Mouse (Mus musculus): ENCODE results near the gene 1700037H04Rik. TPM values are rescaled to one million over a fixed set of nuclear protein-coding genes. Genes with fewer than 3 reads are reported as not detected.

1700037H04Rik gene
- polyA plus RNA-seq, 1 experiment from 2014 or later = 85.7 TPM

GRCm38 (mm10) chr2:131138760-131139159 is 21.1 kb downstream of the 1700037H04Rik start:
- H3K4me3 ChIP-seq (replicated peaks; ENCODE audit: low read depth, low read length) = no peak overlapping the region
- peaks cover 5% of the 10 kb centered on the region; the same call in 1 of the 2 replicates for H3K36me3 ChIP-seq (ENCODE audit: control insufficient read depth, insufficient read depth, low read length)
- no peak overlapping the region for H3K4me2 ChIP-seq (ENCODE audit: low read length)
- no peaks in the 10 kb centered on the region for H3K9me3 ChIP-seq (ENCODE audit: control insufficient read depth, low read length)
- no peak overlapping the region for H3K9ac ChIP-seq (replicated peaks; ENCODE audit: low read length)
- 0 out of 2 replicates have a peak, but pooled peaks cover 3% of the 10 kb centered on the region for H3K4me1 ChIP-seq (ENCODE audit: control insufficient read depth, insufficient read depth, low read length)
- H3K27me3 ChIP-seq (ENCODE audit: control insufficient read depth, insufficient read depth, low read length) = no peaks in the 10 kb centered on the region
- 88% methylated on average over 7 of the region's 7 CpGs for WGBS
- ATAC-seq (ENCODE audit: low FRiP score, low TSS enrichment) (no peak), DNase-seq (no peak)
- no peak overlapping the region for H3K27ac ChIP-seq (replicated peaks; ENCODE audit: low read depth, low read length)

DNA sequence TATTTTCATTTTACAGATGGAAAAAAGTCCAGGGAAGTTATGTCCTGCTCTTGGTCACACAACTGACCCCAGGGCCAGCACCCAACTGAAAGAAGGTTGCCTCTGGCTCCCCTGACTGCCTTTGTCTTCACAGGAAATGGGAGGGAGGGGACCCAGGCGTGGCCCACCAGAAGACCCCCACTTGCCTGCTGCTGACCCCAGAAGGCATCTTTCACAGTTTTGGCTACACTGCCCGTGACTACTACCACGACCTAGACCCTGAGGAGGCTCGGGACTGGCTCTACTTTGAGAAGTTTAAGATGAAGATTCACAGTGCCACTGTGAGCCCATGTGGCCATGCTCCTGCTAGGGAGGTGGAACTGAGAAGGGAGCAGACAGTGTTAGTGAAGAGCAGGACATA is 21.6 kb downstream of the 1700037H04Rik start:
- Histone ChIP-seq H3K4me1 (ENCODE audit: control insufficient read depth, insufficient read depth, low read length) (0 out of 2 replicates have a peak, but pooled peaks cover 3% of the 10 kb centered on the region), H3K9me3 (ENCODE audit: control insufficient read depth, low read length) (no peaks in the 10 kb centered on the region), H3K36me3 (ENCODE audit: control insufficient read depth, insufficient read depth, low read length) (0 out of 2 replicates have a peak, but pooled peaks cover under 1% of the 10 kb centered on the region), H3K9ac (replicated peaks; ENCODE audit: low read length) (no peak overlapping the region), H3K4me3 (replicated peaks; ENCODE audit: low read depth, low read length) (no peak overlapping the region), H3K27me3 (ENCODE audit: control insufficient read depth, insufficient read depth, low read length) (no peaks in the 10 kb centered on the region), H3K27ac (replicated peaks; ENCODE audit: low read depth, low read length) (no peak overlapping the region), H3K4me2 (ENCODE audit: low read length) (no peak overlapping the region)
- WGBS = 86% methylated on average over 4 of the region's 4 CpGs
- no peak for ATAC-seq (ENCODE audit: low FRiP score, low TSS enrichment)
- no peak for DNase-seq

GRCm38 (mm10) chr2:131135521-131136139 is 24.3 kb downstream of the 1700037H04Rik start:
- DNase-seq (no peak), ATAC-seq (ENCODE audit: low FRiP score, low TSS enrichment) (no peak)
- H3K27ac ChIP-seq (replicated peaks; ENCODE audit: low read depth, low read length) = no peak overlapping the region
- H3K27me3 ChIP-seq (ENCODE audit: control insufficient read depth, insufficient read depth, low read length) = no peaks in the 10 kb centered on the region
- H3K9me3 ChIP-seq (ENCODE audit: control insufficient read depth, low read length) = no peaks in the 10 kb centered on the region
- no peaks in the 10 kb centered on the region for H3K4me1 ChIP-seq (ENCODE audit: control insufficient read depth, insufficient read depth, low read length)
- 81% methylated on average over 11 of the region's 11 CpGs for WGBS
- H3K36me3 ChIP-seq (ENCODE audit: control insufficient read depth, insufficient read depth, low read length) = no peaks in the 10 kb centered on the region
- H3K9ac ChIP-seq (replicated peaks; ENCODE audit: low read length) = no peak overlapping the region
- no peak overlapping the region for H3K4me2 ChIP-seq (ENCODE audit: low read length)
- no peak overlapping the region for H3K4me3 ChIP-seq (replicated peaks; ENCODE audit: low read depth, low read length)

GRCm38 (mm10) chr2:131134826-131135400 is 25.0 kb downstream of the 1700037H04Rik start:
- no peaks in the 10 kb centered on the region for H3K36me3 ChIP-seq (ENCODE audit: control insufficient read depth, insufficient read depth, low read length)
- H3K4me3 ChIP-seq (replicated peaks; ENCODE audit: low read depth, low read length) = no peak overlapping the region
- DNase-seq (no peak), ATAC-seq (ENCODE audit: low FRiP score, low TSS enrichment) (no peak)
- WGBS = 89% methylated on average over 8 of the region's 8 CpGs
- no peaks in the 10 kb centered on the region for H3K27me3 ChIP-seq (ENCODE audit: control insufficient read depth, insufficient read depth, low read length)
- H3K9ac ChIP-seq (replicated peaks; ENCODE audit: low read length) = no peak overlapping the region
- H3K27ac ChIP-seq (replicated peaks; ENCODE audit: low read depth, low read length) = no peak overlapping the region
- H3K9me3 ChIP-seq (ENCODE audit: control insufficient read depth, low read length) = no peaks in the 10 kb centered on the region
- no peaks in the 10 kb centered on the region for H3K4me1 ChIP-seq (ENCODE audit: control insufficient read depth, insufficient read depth, low read length)
- H3K4me2 ChIP-seq (ENCODE audit: low read length) = no peak overlapping the region

- Histone ChIP-seq H3K4me3 (replicated peaks; ENCODE audit: low read depth, low read length) (no peak overlapping the region), H3K4me2 (ENCODE audit: low read length) (no peak overlapping the region), H3K27me3 (ENCODE audit: control insufficient read depth, insufficient read depth, low read length) (no peaks in the 10 kb centered on the region), H3K36me3 (ENCODE audit: control insufficient read depth, insufficient read depth, low read length) (no peaks in the 10 kb centered on the region), H3K9me3 (ENCODE audit: control insufficient read depth, low read length) (no peaks in the 10 kb centered on the region), H3K9ac (replicated peaks; ENCODE audit: low read length) (no peak overlapping the region), H3K4me1 (ENCODE audit: control insufficient read depth, insufficient read depth, low read length) (no peaks in the 10 kb centered on the region), H3K27ac (replicated peaks; ENCODE audit: low read depth, low read length) (no peak overlapping the region)
- WGBS = 75% methylated on average over 1 of the region's 1 CpGs
- ATAC-seq (ENCODE audit: low FRiP score, low TSS enrichment) (no peak), DNase-seq (no peak)
Observed at GRCm38 (mm10) chr2:131134381-131134780, 25.5 kb downstream of the 1700037H04Rik start.

GRCm38 (mm10) chr2:131132930-131133547 is 26.8 kb downstream of the 1700037H04Rik start, which contains the start of gene Gm11037:
Gene Gm11037 (plus strand): TSS chr2:131133497.
- H3K36me3 ChIP-seq (ENCODE audit: control insufficient read depth, insufficient read depth, low read length) = no peaks in the 10 kb centered on the region
- H3K4me2 ChIP-seq (ENCODE audit: low read length) = no peak within 1 kb of the TSS
- no peaks in the 10 kb centered on the region for H3K9me3 ChIP-seq (ENCODE audit: control insufficient read depth, low read length)
- DNase-seq (no peak), ATAC-seq (ENCODE audit: low FRiP score, low TSS enrichment) (no peak)
- H3K4me3 ChIP-seq (replicated peaks; ENCODE audit: low read depth, low read length) = no peak within 1 kb of the TSS
- H3K9ac ChIP-seq (replicated peaks; ENCODE audit: low read length) = no peak within 1 kb of the TSS
- H3K27me3 ChIP-seq (ENCODE audit: control insufficient read depth, insufficient read depth, low read length) = no peaks in the 10 kb centered on the region
- H3K4me1 ChIP-seq (ENCODE audit: control insufficient read depth, insufficient read depth, low read length) = no peaks in the 10 kb centered on the region
- H3K27ac ChIP-seq (replicated peaks; ENCODE audit: low read depth, low read length) = no peak within 1 kb of the TSS
- WGBS = 83% methylated on average over 9 of the region's 9 CpGs

- H3K27ac ChIP-seq (replicated peaks; ENCODE audit: low read depth, low read length) = no peak overlapping the region
- ATAC-seq (ENCODE audit: low FRiP score, low TSS enrichment) (no peak), DNase-seq (no peak)
- no peak overlapping the region for H3K9ac ChIP-seq (replicated peaks; ENCODE audit: low read length)
- peaks cover 5% of the 10 kb centered on the region for H3K4me1 ChIP-seq (ENCODE audit: control insufficient read depth, insufficient read depth, low read length)
- H3K9me3 ChIP-seq (ENCODE audit: control insufficient read depth, low read length) = no peaks in the 10 kb centered on the region
- WGBS = 89% methylated on average over 10 of the region's 10 CpGs
- H3K36me3 ChIP-seq (ENCODE audit: control insufficient read depth, insufficient read depth, low read length) = no peaks in the 10 kb centered on the region
- no peaks in the 10 kb centered on the region for H3K27me3 ChIP-seq (ENCODE audit: control insufficient read depth, insufficient read depth, low read length)
- H3K4me2 ChIP-seq (ENCODE audit: low read length) = no peak overlapping the region
- no peak overlapping the region for H3K4me3 ChIP-seq (replicated peaks; ENCODE audit: low read depth, low read length)
Observed at GRCm38 (mm10) chr2:131132111-131132888, 27.6 kb downstream of the 1700037H04Rik start.

- 86% methylated on average over 2 of the region's 2 CpGs for WGBS
- Histone ChIP-seq H3K27me3 (ENCODE audit: control insufficient read depth, insufficient read depth, low read length) (no peaks in the 10 kb centered on the region), H3K36me3 (ENCODE audit: control insufficient read depth, insufficient read depth, low read length) (no peaks in the 10 kb centered on the region), H3K9ac (replicated peaks; ENCODE audit: low read length) (no peak overlapping the region), H3K27ac (replicated peaks; ENCODE audit: low read depth, low read length) (no peak overlapping the region), H3K4me2 (ENCODE audit: low read length) (no peak overlapping the region), H3K9me3 (ENCODE audit: control insufficient read depth, low read length) (no peaks in the 10 kb centered on the region), H3K4me3 (replicated peaks; ENCODE audit: low read depth, low read length) (no peak overlapping the region), H3K4me1 (ENCODE audit: control insufficient read depth, insufficient read depth, low read length) (peaks cover 10% of the 10 kb centered on the region)
- DNase-seq = no peak
- no peak for ATAC-seq (ENCODE audit: low FRiP score, low TSS enrichment)
Observed at GRCm38 (mm10) chr2:131130849-131131248, 29.0 kb downstream of the 1700037H04Rik start.
